Mouse (Mus musculus) limb, embryonic 15.5 days (tissue): ENCODE data around the gene Tshz2. TPM values are rescaled to one million over a fixed set of nuclear protein-coding genes. Genes with fewer than 3 reads are reported as not detected.
A peak's percentile ranks its signal among the peaks of the same experiment; 100 is the strongest.

Experiments
- ATAC-seq: fragments of 200-750 bp; cut with Nextera tagmentation; 2 replicates; pipeline ENCODE4 v1.8.0; 2017; ENCODE audit warnings: low read depth, moderate TSS enrichment; ENCODE audit not compliant: insufficient number of reproducible peaks, low FRiP score, low TSS enrichment
- H3K27ac ChIP-seq: fragments of 300-500 bp; sonication (generic); 2 replicates; pipeline ENCODE4 v1.5.1; 2015; ENCODE audit warnings: moderate library complexity, mild to moderate bottlenecking, inconsistent platforms
- H3K27me3 ChIP-seq: fragments of 300-500 bp; sonication (generic); 2 replicates; pipeline ENCODE4 v1.6.1; 2015; ENCODE audit warnings: inconsistent platforms
- H3K36me3 ChIP-seq: fragments of 300-500 bp; sonication (generic); 2 replicates; pipeline ENCODE4 v1.6.1; 2015; ENCODE audit warnings: inconsistent platforms
- H3K4me1 ChIP-seq: fragments of 300-500 bp; sonication (generic); 2 replicates; pipeline ENCODE4 v1.6.1; 2015; ENCODE audit warnings: inconsistent platforms
- H3K4me2 ChIP-seq: fragments of 300-500 bp; sonication (generic); 2 replicates; pipeline ENCODE4 v1.6.1; 2015; ENCODE audit warnings: mild to moderate bottlenecking, inconsistent platforms
- H3K4me3 ChIP-seq: fragments of 300-500 bp; sonication (generic); 2 replicates; pipeline ENCODE4 v1.5.1; 2015; ENCODE audit warnings: mild to moderate bottlenecking, inconsistent platforms
- H3K9ac ChIP-seq: fragments of 300-500 bp; sonication (generic); 2 replicates; pipeline ENCODE4 v1.6.1; 2015; ENCODE audit warnings: inconsistent platforms
- H3K9me3 ChIP-seq: fragments of 300-500 bp; sonication (generic); 2 replicates; pipeline ENCODE4 v1.6.1; 2016; ENCODE audit warnings: inconsistent platforms
- WGBS: fragments of 180-500 bp; shearing (Covaris S2); methylation state at CpG from one replicate; pipeline ENCODE4 v1.1.7; 2015; 5-methylcytosine and 5-hydroxymethylcytosine counted together
- polyA plus RNA-seq: library from polyadenylated mRNA; unstranded; fragments of >200 nt; fragmentation: Nextera tagmentation; extraction: Ambion mirVana; gene quantifications from 2 replicates; pipeline ENCODE4 v1.2.1, GENCODE M21; 2015

The Tshz2 gene
- polyA plus RNA-seq, 1 experiment from 2014 or later: 9.8 TPM

- ATAC-seq: no peak
- no peaks in the 10 kb centered on the region for H3K9me3 ChIP-seq
- no peaks in the 10 kb centered on the region for H3K36me3 ChIP-seq
- 65% methylated on average over 10 of the region's 10 CpGs for WGBS
- no peak overlapping the region for H3K4me3 ChIP-seq
- H3K9ac ChIP-seq: no peak overlapping the region
- H3K4me2 ChIP-seq: no peak overlapping the region
- H3K4me1 ChIP-seq: 0 out of 2 replicates have a peak, but pooled peaks cover 3% of the 10 kb centered on the region
- no peak overlapping the region for H3K27ac ChIP-seq
- H3K27me3 ChIP-seq: no peaks in the 10 kb centered on the region
These were observed 445.2 kb downstream of the Tshz2 start for GRCm38 (mm10) chr2:170078041-170078440.

GRCm38 (mm10) chr2:170078442-170079017 lies 445.7 kb downstream of the Tshz2 start:
- no peak for ATAC-seq

GRCm38 (mm10) chr2:170091563-170092443 lies 459.0 kb downstream of the Tshz2 start:
- 34% methylated on average over 10 of the region's 10 CpGs for WGBS

More at GRCm38 (mm10) chr2:170078442-170079017, 445.7 kb downstream of the Tshz2 start:
- Histone ChIP-seq H3K36me3 (no peaks in the 10 kb centered on the region), H3K27me3 (no peaks in the 10 kb centered on the region), H3K4me1 (0 out of 2 replicates have a peak, but pooled peaks cover 3% of the 10 kb centered on the region), H3K4me3 (no peak overlapping the region), H3K27ac (no peak overlapping the region), H3K9ac (no peak overlapping the region), H3K4me2 (no peak overlapping the region), H3K9me3 (no peaks in the 10 kb centered on the region)
- 40% methylated on average over 15 of the region's 15 CpGs for WGBS

DNA sequence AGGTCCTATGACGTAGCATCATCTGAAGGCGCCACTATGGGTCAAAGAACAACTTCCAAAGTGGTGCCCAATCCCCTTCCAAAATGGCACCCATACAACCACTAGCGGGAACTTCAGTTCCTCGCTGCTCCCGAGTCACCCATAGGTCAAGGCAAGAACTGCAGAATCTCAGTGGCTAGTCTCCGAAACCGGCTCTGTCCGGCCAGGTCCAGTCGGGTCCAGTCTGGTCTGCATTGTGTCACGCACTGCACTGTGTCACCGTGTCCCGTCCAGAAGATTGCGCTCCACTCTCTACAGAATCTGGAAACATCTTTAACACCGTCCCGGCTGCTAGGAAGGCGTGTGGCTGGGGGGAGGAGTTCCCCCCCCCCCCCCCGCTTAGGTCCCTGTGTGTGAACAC lies 461.4 kb downstream of the Tshz2 start:
- Histone ChIP-seq H3K4me2 (no peak overlapping the region), H3K27me3 (no peaks in the 10 kb centered on the region), H3K9ac (no peak overlapping the region), H3K9me3 (no peaks in the 10 kb centered on the region), H3K4me1 (peaks cover 10% of the 10 kb centered on the region; the same call in 1 of the 2 replicates), H3K4me3 (no peak overlapping the region), H3K36me3 (no peaks in the 10 kb centered on the region), H3K27ac (no peak overlapping the region)
- ATAC-seq: no peak
- WGBS: 92% methylated on average over 17 of the region's 17 CpGs

More at GRCm38 (mm10) chr2:170091563-170092443, 459.0 kb downstream of the Tshz2 start:
- Histone ChIP-seq H3K4me3 (no peak overlapping the region), H3K27me3 (no peaks in the 10 kb centered on the region), H3K9ac (no peak overlapping the region), H3K36me3 (no peaks in the 10 kb centered on the region), H3K4me1 (peaks cover 10% of the 10 kb centered on the region; the same call in 1 of the 2 replicates), H3K9me3 (no peaks in the 10 kb centered on the region), H3K4me2 (no peak overlapping the region), H3K27ac (no peak overlapping the region)
- peak; percentile 43; the same call in 1 of the 2 replicates for ATAC-seq

- 79% methylated on average over 9 of the region's 9 CpGs for WGBS
- ATAC-seq: no peak
These were observed 462.1 kb downstream of the Tshz2 start for GRCm38 (mm10) chr2:170094871-170095270.

GRCm38 (mm10) chr2:170101132-170101531 lies 468.3 kb downstream of the Tshz2 start:
- ATAC-seq: no peak
- no peaks in the 10 kb centered on the region for H3K27me3 ChIP-seq
- no peak overlapping the region for H3K4me2 ChIP-seq
- H3K4me1 ChIP-seq: no peaks in the 10 kb centered on the region
- H3K36me3 ChIP-seq: 0 out of 2 replicates have a peak, but pooled peaks cover 2% of the 10 kb centered on the region
- WGBS: under 1% methylated on average over 12 of the region's 12 CpGs
- no peak overlapping the region for H3K27ac ChIP-seq
- H3K9ac ChIP-seq: no peak overlapping the region
- H3K4me3 ChIP-seq: no peak overlapping the region
- no peaks in the 10 kb centered on the region for H3K9me3 ChIP-seq

More at GRCm38 (mm10) chr2:170094871-170095270, 462.1 kb downstream of the Tshz2 start:
- Histone ChIP-seq H3K9ac (no peak overlapping the region), H3K36me3 (no peaks in the 10 kb centered on the region), H3K4me2 (no peak overlapping the region), H3K4me1 (peaks cover 10% of the 10 kb centered on the region; the same call in 1 of the 2 replicates), H3K9me3 (no peaks in the 10 kb centered on the region), H3K27ac (no peak overlapping the region), H3K27me3 (no peaks in the 10 kb centered on the region), H3K4me3 (no peak overlapping the region)

DNA sequence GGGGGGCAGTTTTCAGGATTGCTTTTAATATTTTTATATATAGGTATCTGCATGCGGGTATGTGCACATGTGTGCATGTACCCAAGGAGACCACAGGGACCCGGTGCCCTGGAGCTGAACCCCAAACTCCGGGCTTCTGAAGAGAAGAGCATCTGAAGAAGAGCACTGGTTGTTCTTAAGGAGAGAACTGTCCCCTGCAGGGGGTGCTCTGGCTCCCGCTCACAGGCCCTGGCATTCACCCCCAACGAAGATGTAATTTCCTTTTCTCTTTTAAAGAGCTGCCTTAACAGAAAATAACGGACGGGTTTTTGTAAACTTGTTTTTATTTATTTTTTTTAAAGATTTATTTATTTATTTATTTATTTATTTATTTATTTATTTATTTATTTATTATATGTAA lies 469.1 kb downstream of the Tshz2 start:
- no peak overlapping the region for H3K27ac ChIP-seq
- H3K27me3 ChIP-seq: no peaks in the 10 kb centered on the region
- H3K4me3 ChIP-seq: no peak overlapping the region
- no peaks in the 10 kb centered on the region for H3K9me3 ChIP-seq
- peaks cover 10% of the 10 kb centered on the region; the same call in 1 of the 2 replicates for H3K36me3 ChIP-seq
- no peak overlapping the region for H3K4me2 ChIP-seq
- WGBS: 72% methylated on average over 7 of the region's 7 CpGs
- H3K4me1 ChIP-seq: no peaks in the 10 kb centered on the region
- no peak overlapping the region for H3K9ac ChIP-seq
- ATAC-seq: no peak

DNA sequence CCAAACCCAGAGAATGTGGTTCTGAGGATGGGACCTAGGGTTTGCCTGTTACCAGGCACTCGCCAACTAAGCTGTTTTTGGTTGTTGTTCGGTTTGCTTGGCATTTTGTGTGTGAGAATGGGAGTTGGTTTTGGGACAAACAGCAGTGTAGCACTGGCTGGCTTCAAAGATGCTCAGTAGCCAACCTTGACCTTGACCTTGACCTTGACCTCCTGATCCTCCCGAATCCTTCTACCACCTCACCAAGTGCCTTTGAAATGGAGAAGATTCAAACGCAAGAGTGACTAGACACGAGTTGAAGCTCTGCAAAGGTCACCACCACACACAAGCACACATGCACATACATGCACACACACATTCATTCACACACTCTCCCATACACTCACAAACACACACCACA lies 470.5 kb downstream of the Tshz2 start:
- no peaks in the 10 kb centered on the region for H3K27me3 ChIP-seq
- no peak overlapping the region for H3K4me2 ChIP-seq
- H3K27ac ChIP-seq: no peak overlapping the region
- 85% methylated on average over 5 of the region's 5 CpGs for WGBS
- ATAC-seq: no peak
- peaks cover 22% of the 10 kb centered on the region; the same call in 1 of the 2 replicates for H3K36me3 ChIP-seq
- no peak overlapping the region for H3K9ac ChIP-seq
- H3K4me3 ChIP-seq: no peak overlapping the region
- no peaks in the 10 kb centered on the region for H3K9me3 ChIP-seq
- H3K4me1 ChIP-seq: no peaks in the 10 kb centered on the region

DNA sequence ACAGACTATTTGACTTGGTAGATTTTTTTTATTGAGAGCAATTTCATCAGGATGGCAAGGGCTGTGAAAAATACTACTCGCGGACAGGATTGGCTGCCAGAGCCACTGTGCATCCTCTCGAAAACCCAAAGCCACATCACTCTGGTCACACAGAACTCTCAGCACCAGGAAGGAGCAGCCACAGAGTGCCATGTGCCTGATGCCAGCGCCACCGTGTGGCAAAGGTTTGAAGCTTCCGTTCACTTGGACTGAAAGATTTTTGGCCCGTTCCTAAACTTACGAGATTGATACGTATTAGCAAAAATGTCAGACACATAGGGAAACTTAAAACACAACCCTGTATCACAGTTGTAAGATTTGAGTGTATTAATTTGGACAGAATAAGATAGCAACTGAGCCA lies 471.0 kb downstream of the Tshz2 start:
- Histone ChIP-seq H3K36me3 (peaks cover 22% of the 10 kb centered on the region; the same call in 1 of the 2 replicates), H3K4me1 (no peaks in the 10 kb centered on the region), H3K9me3 (no peaks in the 10 kb centered on the region), H3K27ac (no peak overlapping the region), H3K9ac (no peak overlapping the region), H3K4me3 (no peak overlapping the region), H3K4me2 (no peak overlapping the region), H3K27me3 (no peaks in the 10 kb centered on the region)
- WGBS: 41% methylated on average over 9 of the region's 9 CpGs
- no peak for ATAC-seq

DNA sequence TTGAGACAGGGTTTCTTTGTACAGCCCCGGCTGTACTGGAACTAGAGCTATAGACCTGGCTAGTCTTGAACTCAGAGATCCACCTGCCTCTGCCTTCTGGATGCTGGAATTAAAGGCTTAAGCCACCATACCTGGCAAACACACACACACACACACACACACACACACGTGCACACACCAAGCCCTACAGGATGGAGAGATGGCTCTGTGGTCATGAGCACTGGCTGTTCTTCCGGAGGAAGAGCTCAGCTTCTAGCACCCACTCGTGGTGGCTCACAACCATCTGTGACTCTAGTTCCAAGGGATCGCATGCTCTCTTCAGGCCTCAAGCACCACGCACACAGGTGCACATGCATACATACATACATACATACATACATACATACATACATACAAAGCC lies 471.6 kb downstream of the Tshz2 start:
- 83% methylated on average over 6 of the region's 6 CpGs for WGBS
- Histone ChIP-seq H3K36me3 (peaks cover 24% of the 10 kb centered on the region; the same call in 1 of the 2 replicates), H3K27me3 (no peaks in the 10 kb centered on the region)

GRCm38 (mm10) chr2:170106000-170106399 lies 473.2 kb downstream of the Tshz2 start:
- no peak for ATAC-seq
- no peak overlapping the region for H3K4me3 ChIP-seq
- no peaks in the 10 kb centered on the region for H3K27me3 ChIP-seq
- H3K9ac ChIP-seq: no peak overlapping the region
- H3K9me3 ChIP-seq: no peaks in the 10 kb centered on the region
- no peaks in the 10 kb centered on the region for H3K4me1 ChIP-seq
- H3K27ac ChIP-seq: no peak overlapping the region; the same call in 1 of the 2 replicates
- no peak overlapping the region for H3K4me2 ChIP-seq
- WGBS: 55% methylated on average over 9 of the region's 9 CpGs
- peaks cover 39% of the 10 kb centered on the region for H3K36me3 ChIP-seq

More for the DNA sequence above, 471.6 kb downstream of the Tshz2 start:
- no peaks in the 10 kb centered on the region for H3K4me1 ChIP-seq
- ATAC-seq: no peak
- no peak overlapping the region for H3K4me3 ChIP-seq
- no peak overlapping the region for H3K27ac ChIP-seq
- no peak overlapping the region for H3K4me2 ChIP-seq
- no peak overlapping the region for H3K9ac ChIP-seq
- H3K9me3 ChIP-seq: no peaks in the 10 kb centered on the region

- Histone ChIP-seq H3K27ac (no peak overlapping the region), H3K36me3 (peaks cover 54% of the 10 kb centered on the region), H3K4me3 (no peak overlapping the region), H3K27me3 (no peaks in the 10 kb centered on the region), H3K4me2 (no peak overlapping the region), H3K4me1 (no peaks in the 10 kb centered on the region), H3K9ac (no peak overlapping the region), H3K9me3 (no peaks in the 10 kb centered on the region)
- 71% methylated on average over 3 of the region's 3 CpGs for WGBS
- ATAC-seq: no peak
These were observed 475.0 kb downstream of the Tshz2 start for GRCm38 (mm10) chr2:170107791-170108190.
